Mouse (Mus musculus): ENCODE measurements around the gene Ikbke. TPM values are rescaled to one million over a fixed set of nuclear protein-coding genes. Genes with fewer than 3 reads are reported as not detected.
A peak's percentile ranks its signal among the peaks of the same experiment; 100 is the strongest.

Gene Ikbke
- polyA plus RNA-seq, 1 experiment: 1.5 TPM

- H3K4me1 ChIP-seq (ENCODE audit: control insufficient read depth, insufficient read depth, low read length): peaks cover 7% of the 10 kb centered on the region; the same call in 1 of the 2 replicates
- WGBS: 93% methylated on average over 1 of the region's 1 CpGs
- TF ChIP-seq POLR2A (IDR thresholded peaks at IDR 0.05; ENCODE audit: borderline replicate concordance, insufficient read depth, low read length) (no peak), CTCF (IDR thresholded peaks at IDR 0.05; ENCODE audit: borderline replicate concordance, insufficient read depth, low read depth, low read length) (no peak)
- H3K27ac ChIP-seq (ENCODE audit: insufficient read depth, low read length): no peak overlapping the region
- no peaks in the 10 kb centered on the region for H3K27me3 ChIP-seq (ENCODE audit: control insufficient read depth, insufficient read depth, low read length)
- H3K4me3 ChIP-seq (replicated peaks; ENCODE audit: insufficient read depth, low read depth, low read length): no peak overlapping the region
- DNase-seq: no peak
Measured at GRCm38 (mm10) chr1:131211655-131212054, 67.8 kb downstream of the Ikbke start.

GRCm38 (mm10) chr1:131209971-131210426 lies 69.4 kb downstream of the Ikbke start:
- H3K27me3 ChIP-seq (ENCODE audit: control insufficient read depth, insufficient read depth, low read length): no peaks in the 10 kb centered on the region
- H3K4me1 ChIP-seq (ENCODE audit: control insufficient read depth, insufficient read depth, low read length): peaks cover 7% of the 10 kb centered on the region; the same call in 1 of the 2 replicates
- TF ChIP-seq POLR2A (IDR thresholded peaks at IDR 0.05; ENCODE audit: borderline replicate concordance, insufficient read depth, low read length) (no peak), CTCF (IDR thresholded peaks at IDR 0.05; ENCODE audit: borderline replicate concordance, insufficient read depth, low read depth, low read length) (no peak)
- peak; percentile 50 for DNase-seq
- H3K27ac ChIP-seq (ENCODE audit: insufficient read depth, low read length): no peak overlapping the region; the same call in 1 of the 2 replicates
- H3K4me3 ChIP-seq (replicated peaks; ENCODE audit: insufficient read depth, low read depth, low read length): no peak overlapping the region
- 21% methylated on average over 8 of the region's 8 CpGs for WGBS

GRCm38 (mm10) chr1:131208800-131209199 lies 70.6 kb downstream of the Ikbke start:
- WGBS: 91% methylated on average over 6 of the region's 6 CpGs
- no peaks in the 10 kb centered on the region for H3K27me3 ChIP-seq (ENCODE audit: control insufficient read depth, insufficient read depth, low read length)
- no peak for TF ChIP-seq POLR2A (IDR thresholded peaks at IDR 0.05; ENCODE audit: borderline replicate concordance, insufficient read depth, low read length)
- TF ChIP-seq CTCF (IDR thresholded peaks at IDR 0.05; ENCODE audit: borderline replicate concordance, insufficient read depth, low read depth, low read length): no peak
- no peak for DNase-seq
- no peak overlapping the region for H3K27ac ChIP-seq (ENCODE audit: insufficient read depth, low read length)
- H3K4me1 ChIP-seq (ENCODE audit: control insufficient read depth, insufficient read depth, low read length): peaks cover 7% of the 10 kb centered on the region; the same call in 1 of the 2 replicates
- H3K4me3 ChIP-seq (replicated peaks; ENCODE audit: insufficient read depth, low read depth, low read length): no peak overlapping the region

- WGBS: 95% methylated on average over 5 of the region's 5 CpGs
- Histone ChIP-seq H3K27ac (ENCODE audit: insufficient read depth, low read length) (no peak overlapping the region), H3K4me3 (replicated peaks; ENCODE audit: insufficient read depth, low read depth, low read length) (no peak overlapping the region), H3K4me1 (ENCODE audit: control insufficient read depth, insufficient read depth, low read length) (peaks cover 7% of the 10 kb centered on the region; the same call in 1 of the 2 replicates), H3K27me3 (ENCODE audit: control insufficient read depth, insufficient read depth, low read length) (no peaks in the 10 kb centered on the region)
- TF ChIP-seq CTCF (IDR thresholded peaks at IDR 0.05; ENCODE audit: borderline replicate concordance, insufficient read depth, low read depth, low read length) (no peak), POLR2A (IDR thresholded peaks at IDR 0.05; ENCODE audit: borderline replicate concordance, insufficient read depth, low read length) (no peak)
- no peak for DNase-seq
Measured at GRCm38 (mm10) chr1:131208081-131208480, 71.3 kb downstream of the Ikbke start.

- Histone ChIP-seq H3K4me3 (replicated peaks; ENCODE audit: insufficient read depth, low read depth, low read length) (no peak overlapping the region), H3K4me1 (ENCODE audit: control insufficient read depth, insufficient read depth, low read length) (peaks cover 7% of the 10 kb centered on the region; the same call in 1 of the 2 replicates), H3K27me3 (ENCODE audit: control insufficient read depth, insufficient read depth, low read length) (no peaks in the 10 kb centered on the region), H3K27ac (ENCODE audit: insufficient read depth, low read length) (no peak overlapping the region)
- peak in 1 of 2 experiments; percentile 24 for DNase-seq
- TF ChIP-seq POLR2A (IDR thresholded peaks at IDR 0.05; ENCODE audit: borderline replicate concordance, insufficient read depth, low read length) (no peak), CTCF (IDR thresholded peaks at IDR 0.05; ENCODE audit: borderline replicate concordance, insufficient read depth, low read depth, low read length) (peak; percentile 35; the same call in 1 of the 2 replicates)
- WGBS: 11% methylated on average over 5 of the region's 5 CpGs
Measured at GRCm38 (mm10) chr1:131207531-131207930, 71.9 kb downstream of the Ikbke start.

- no peak overlapping the region for H3K4me3 ChIP-seq (replicated peaks; ENCODE audit: insufficient read depth, low read depth, low read length)
- DNase-seq: no peak
- TF ChIP-seq CTCF (IDR thresholded peaks at IDR 0.05; ENCODE audit: borderline replicate concordance, insufficient read depth, low read depth, low read length) (no peak), POLR2A (IDR thresholded peaks at IDR 0.05; ENCODE audit: borderline replicate concordance, insufficient read depth, low read length) (no peak)
- WGBS: 87% methylated on average over 5 of the region's 5 CpGs
- H3K27me3 ChIP-seq (ENCODE audit: control insufficient read depth, insufficient read depth, low read length): no peaks in the 10 kb centered on the region
- no peak overlapping the region for H3K27ac ChIP-seq (ENCODE audit: insufficient read depth, low read length)
- H3K4me1 ChIP-seq (ENCODE audit: control insufficient read depth, insufficient read depth, low read length): peaks cover 7% of the 10 kb centered on the region; the same call in 1 of the 2 replicates
Measured at GRCm38 (mm10) chr1:131206342-131206741, 73.1 kb downstream of the Ikbke start.

GRCm38 (mm10) chr1:131204461-131204860 lies 74.9 kb downstream of the Ikbke start:
- DNase-seq: no peak
- H3K4me3 ChIP-seq (replicated peaks; ENCODE audit: insufficient read depth, low read depth, low read length): no peak overlapping the region
- H3K4me1 ChIP-seq (ENCODE audit: control insufficient read depth, insufficient read depth, low read length): peaks cover 4% of the 10 kb centered on the region; the same call in 1 of the 2 replicates
- TF ChIP-seq POLR2A (IDR thresholded peaks at IDR 0.05; ENCODE audit: borderline replicate concordance, insufficient read depth, low read length): no peak
- no peak for TF ChIP-seq CTCF (IDR thresholded peaks at IDR 0.05; ENCODE audit: borderline replicate concordance, insufficient read depth, low read depth, low read length)
- no peak overlapping the region for H3K27ac ChIP-seq (ENCODE audit: insufficient read depth, low read length)
- no peaks in the 10 kb centered on the region for H3K27me3 ChIP-seq (ENCODE audit: control insufficient read depth, insufficient read depth, low read length)
- WGBS: 91% methylated on average over 8 of the region's 8 CpGs

Other genes with a start within 250 kb of the Ikbke start
- gene Mapkapk2, start 181.8 kb downstream of the Ikbke start, polyA plus RNA-seq (2012; rRNA removed): 34.0 and 35.8 TPM in 2 replicates
- gene Dyrk3, start 141.3 kb downstream of the Ikbke start, polyA plus RNA-seq (2012; rRNA removed): 2.9 and 4.1 TPM in 2 replicates
- 53.8 and 54.5 TPM in 2 replicates for gene Eif2d, start 126.4 kb downstream of the Ikbke start, polyA plus RNA-seq (2012; rRNA removed)
- gene Rassf5, start 34.3 kb downstream of the Ikbke start, polyA plus RNA-seq (2012; rRNA removed): 18.3 and 20.9 TPM in 2 replicates
- 83.1 and 94.6 TPM in 2 replicates for gene Srgap2, start 247.7 kb upstream of the Ikbke start, polyA plus RNA-seq (2012; rRNA removed)
- gene Fam72a, start 248.3 kb upstream of the Ikbke start, polyA plus RNA-seq (2012; rRNA removed): 1.9 TPM in 2 replicates